Mouse (Mus musculus) testis, postnatal 10 days (tissue): ENCODE results near the gene Rmnd5b.
"Not testable (repeated sequence)": the region's sequence is repeated elsewhere in the genome, so short reads cannot be mapped to it uniquely, and the experiment has no call there.

Experiments
- DNase-seq: peaks from one replicate; pipeline ENCODE4 v3.0.0; 2021; ENCODE audit warnings: low spot score

The Rmnd5b gene

GRCm38 (mm10) chr11:51649111-51649888 is 13.6 kb upstream of the Rmnd5b start:
- DNase-seq = no peak

DNA sequence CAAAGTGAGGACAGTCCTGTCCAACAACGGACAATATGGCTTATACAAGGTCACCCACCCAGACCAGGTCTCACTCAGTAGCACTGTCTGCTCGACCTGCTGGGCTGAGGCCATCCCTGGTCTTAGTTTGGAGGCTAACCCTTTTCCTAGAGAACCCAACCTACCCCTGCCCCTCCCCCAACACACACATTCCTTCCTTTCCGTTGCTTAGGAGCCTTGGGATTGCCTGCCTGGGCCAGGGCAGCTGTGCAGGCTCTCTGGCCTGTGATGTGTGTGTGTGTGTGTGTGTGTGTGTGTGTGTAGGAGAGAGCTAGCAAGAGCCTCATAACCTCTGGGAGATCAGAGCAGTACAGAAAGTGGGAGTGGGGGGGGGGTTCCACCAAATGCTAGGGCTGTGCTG is 12.9 kb upstream of the Rmnd5b start:
- peak; percentile 58 for DNase-seq

DNA sequence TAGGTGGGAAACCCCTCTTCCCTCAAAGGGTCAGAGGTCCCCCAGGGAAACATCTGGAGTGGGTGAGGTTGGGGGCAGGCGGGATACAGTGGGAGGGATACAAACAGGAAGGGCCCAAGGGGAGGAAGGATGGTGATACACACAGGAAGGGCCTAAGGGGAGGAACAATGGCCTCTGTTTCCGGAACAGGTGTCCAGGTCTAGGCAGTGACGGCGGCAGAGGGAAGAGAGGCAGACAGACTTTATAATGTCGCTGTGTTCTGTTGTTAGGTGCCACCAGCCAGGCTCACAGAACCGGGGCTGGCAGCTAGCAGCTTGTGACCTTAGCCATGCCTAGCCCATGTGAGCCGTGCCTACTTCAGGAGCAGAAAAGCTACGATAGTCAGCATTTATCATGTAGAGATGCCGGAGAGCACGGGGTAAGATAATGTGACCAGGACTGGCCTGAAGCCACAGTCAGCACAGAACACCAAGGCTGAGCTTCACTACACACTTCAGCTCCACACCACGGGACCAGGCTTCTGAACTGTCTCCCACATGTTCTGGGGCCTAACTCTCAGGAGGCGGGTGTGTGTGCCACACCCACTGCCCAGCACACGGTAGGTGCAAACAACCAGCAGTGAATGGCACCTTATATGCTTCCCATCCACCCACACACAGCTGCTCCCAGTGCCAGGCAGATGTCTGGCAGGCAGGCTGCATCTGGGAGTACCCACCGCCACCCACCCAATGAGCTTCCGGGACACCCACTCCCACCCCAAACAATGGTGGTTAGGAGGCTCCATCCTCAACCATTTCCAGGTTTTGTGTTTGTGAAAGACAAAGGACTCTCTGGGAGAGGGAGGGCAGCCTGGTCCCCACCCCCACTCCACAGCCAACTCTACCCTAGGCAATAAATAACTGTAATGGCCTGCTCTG is 11.3 kb upstream of the Rmnd5b start:
- DNase-seq = no peak

DNA sequence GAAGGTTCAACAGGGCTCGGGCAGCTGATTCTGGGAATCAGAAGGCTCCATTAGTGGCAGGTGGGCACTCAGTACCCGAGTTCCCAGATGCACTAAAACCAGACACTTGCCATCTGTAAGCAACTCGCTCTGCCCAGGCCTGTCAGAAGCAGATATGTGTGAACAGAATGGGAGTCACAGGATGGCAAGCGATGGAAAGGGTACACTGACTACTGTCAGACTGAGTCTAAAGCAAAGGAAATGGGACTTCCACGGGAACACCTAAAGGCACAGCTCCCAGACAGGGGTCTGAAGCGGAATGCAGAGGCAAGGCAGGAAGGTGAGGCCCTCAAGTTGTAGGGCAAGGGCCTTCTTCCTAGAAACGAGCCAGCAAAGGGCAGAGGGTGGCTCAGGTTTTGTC is 10.5 kb upstream of the Rmnd5b start:
- no peak for DNase-seq

- no peak for DNase-seq
Measured at GRCm38 (mm10) chr11:51645293-51645692, 9.6 kb upstream of the Rmnd5b start.

- no peak for DNase-seq
Measured at GRCm38 (mm10) chr11:51644217-51644616, 8.5 kb upstream of the Rmnd5b start.

DNA sequence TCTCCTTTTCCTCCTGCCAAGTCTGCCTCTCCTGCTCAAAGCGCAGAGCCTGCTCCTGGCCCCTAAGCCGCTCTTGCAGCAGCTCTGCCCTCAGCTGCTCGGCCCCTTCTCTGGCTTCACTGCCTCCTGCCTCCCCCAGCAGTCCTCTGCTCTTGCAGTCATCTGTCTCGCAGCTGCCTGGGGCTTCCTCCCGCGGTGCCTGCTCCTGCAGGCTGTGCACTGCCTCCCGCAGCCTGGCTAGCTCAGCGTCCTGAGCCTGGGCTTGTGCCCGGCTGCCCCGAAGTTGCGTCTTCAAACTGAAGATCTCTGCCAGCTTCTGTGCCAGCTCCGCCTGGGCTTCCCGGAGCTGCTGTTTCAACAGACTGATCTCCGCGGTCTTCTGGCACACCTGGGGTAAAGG is 8.1 kb upstream of the Rmnd5b start:
- no peak for DNase-seq

DNA sequence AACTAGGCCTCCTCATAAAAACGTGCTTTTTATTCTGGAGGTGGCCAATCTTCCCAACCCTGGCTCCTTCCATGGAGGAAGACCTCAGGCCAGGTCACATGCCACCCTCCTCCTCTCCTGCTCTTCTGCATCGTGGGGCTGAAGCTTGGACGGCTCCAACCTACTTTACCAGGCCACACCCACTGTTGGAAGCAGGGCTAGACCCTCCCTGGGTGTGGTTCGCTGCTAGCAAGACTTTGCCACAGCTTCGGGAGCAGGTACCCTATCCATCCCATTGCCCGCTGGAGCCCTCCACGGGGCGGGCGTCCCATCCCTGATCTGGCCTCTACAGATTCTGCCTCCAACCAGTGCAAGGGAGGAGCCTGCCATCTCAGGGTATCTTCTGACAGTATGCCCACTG is 7.5 kb upstream of the Rmnd5b start:
- no peak for DNase-seq

GRCm38 (mm10) chr11:51640748-51641147 is 5.1 kb upstream of the Rmnd5b start:
- no peak for DNase-seq

DNA sequence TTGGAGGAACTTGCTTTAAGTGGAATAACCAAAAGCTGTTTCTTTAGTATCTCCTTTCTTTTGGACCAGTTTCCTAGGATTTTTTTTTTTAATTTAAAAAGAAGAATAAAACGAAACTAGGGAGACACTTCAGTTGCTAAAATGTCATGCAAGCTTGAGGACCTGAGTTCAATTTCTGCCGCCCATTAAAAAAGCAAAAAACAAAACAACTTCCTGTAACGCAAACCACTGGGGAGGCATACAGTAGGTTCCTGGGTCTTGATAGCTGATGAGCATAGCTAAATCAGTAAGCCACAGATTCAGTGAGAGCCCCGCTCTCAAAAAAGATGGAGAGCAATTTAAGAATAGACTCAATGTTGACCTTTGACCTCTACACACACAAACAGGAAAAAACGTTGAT is 2.8 kb upstream of the Rmnd5b start:
- no peak for DNase-seq

GRCm38 (mm10) chr11:51637971-51638414 is 2.3 kb upstream of the Rmnd5b start:
- peak; percentile 65 for DNase-seq

GRCm38 (mm10) chr11:51636323-51636684 is 608 bp upstream of the Rmnd5b start:
- DNase-seq = no peak

DNA sequence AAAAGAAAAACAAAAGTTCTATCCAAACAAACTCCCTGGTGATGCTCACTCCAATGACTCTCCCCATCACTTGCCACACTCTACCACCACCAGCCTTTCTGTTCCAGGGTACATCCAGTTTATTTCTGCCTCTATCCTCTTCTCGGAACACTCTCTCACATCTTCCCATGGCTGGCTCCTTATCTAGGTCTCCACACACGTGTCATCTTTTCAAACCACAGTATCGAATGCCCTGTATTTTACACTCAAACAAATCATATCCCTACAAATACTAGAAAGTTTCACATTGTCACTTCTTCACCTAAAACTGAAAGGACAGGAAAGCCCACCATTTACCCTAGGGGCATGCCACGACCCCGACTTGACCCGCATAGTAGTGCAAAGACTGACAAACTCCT is 570 bp downstream of the Rmnd5b start:
- DNase-seq = no peak

DNA sequence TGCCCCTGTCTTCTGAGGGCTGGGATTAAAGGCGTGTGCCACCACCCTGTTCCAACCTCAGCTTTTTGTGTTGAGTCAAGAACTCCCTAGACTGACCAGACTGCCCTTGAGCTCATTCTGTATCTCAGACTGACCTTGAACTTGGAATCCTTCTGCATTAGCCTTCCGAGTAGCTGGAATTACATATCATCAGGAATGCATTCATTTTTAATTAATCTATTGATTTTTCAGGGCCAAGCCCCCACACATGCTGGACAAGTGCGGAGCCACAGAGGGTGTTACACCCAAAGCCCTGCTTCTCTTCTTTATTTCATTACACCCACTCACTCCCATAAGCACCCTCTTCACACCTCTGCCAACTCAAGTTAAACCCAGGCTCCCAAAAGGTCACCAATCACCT is 2.0 kb downstream of the Rmnd5b start:
- DNase-seq = no peak

DNA sequence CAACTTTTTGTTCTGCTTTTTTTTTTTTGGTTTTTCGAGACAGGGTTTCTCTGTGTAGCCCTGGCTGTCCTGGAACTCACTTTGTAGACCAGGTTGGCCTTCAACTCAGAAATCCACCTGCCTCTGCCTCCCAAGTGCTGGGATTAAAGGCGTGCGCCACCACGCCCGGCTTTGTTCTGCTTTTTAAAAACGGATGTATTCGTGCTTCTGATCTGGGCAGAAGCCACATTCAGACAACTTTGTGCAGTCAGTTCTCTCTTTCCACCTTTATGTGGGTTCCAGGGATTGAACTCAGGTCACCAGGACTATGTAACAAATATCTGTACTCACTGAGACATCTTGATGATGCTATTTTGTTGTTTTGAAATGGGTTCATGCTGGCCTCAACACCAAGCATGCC is 2.5 kb downstream of the Rmnd5b start:
- DNase-seq = not testable (repeated sequence)

GRCm38 (mm10) chr11:51632130-51632753 is 3.5 kb downstream of the Rmnd5b start:
- no peak for DNase-seq

DNA sequence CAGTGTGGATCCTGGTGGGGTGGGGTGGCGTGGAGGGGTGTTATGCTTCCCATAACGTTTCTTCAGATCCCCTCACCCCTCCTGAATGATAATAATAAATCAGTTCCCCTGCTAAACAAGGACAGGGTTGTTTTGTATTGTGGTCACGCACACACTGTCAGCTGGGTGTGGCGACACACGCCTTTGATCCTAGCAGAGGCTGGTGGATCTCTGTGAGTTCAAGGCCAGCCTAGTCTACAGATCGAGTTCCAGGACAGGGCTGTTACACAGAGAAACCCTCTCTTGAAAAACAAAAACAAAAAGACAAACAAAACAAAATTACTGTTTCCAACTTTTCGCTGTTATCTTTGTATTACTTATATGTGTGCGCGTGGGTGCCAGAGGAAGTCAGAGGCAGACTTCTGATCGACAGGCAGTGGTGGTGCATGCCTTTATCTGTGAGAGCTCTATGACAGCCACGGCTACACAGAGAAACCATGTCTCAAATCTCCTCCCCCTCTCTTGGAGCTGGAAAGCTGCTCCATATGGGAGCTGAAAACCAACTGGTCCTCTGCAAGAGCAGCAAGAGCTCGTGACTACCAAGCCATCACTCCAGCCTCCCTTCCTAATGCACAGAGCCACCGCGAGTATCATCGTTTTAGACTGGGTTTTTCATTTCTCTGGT is 5.9 kb downstream of the Rmnd5b start:
- DNase-seq = no peak

DNA sequence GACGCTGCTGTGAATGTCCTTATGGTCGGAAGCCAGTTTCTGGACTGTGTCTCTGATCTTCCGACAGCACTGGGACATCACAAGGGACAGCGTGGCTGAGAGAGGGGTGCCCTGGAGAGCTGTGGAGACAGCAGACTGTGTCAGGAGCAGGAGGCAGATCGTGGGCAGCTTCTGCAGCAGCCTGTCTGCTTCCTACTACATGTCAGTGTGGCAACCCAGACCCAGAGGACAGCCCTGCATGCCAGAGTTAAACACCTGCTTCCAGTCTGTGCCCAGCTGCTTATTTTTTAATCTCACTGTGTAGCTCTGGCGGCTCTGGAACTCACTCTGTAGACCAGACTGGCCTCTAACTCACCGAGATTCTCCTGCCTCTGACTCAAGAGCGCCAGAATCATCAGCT is 7.8 kb downstream of the Rmnd5b start:
- no peak for DNase-seq

DNA sequence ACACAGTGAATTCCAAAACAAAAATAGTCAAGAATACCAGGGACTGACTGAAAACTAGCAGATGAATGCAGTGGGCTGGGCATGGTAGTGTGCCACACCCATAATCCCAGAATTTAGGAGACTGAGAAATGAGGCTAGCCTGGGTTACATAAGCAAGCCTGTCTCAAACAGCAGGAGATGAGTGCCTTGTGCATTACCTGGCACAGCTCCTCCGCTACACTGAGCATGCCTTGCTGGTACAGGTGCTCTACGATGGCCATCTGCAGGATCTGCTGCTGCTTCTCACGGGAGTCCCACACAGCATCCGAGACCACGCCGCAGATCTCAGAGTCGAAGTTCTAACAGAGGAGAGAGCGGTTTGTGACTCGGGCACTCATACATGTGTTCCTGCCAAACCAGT is 8.3 kb downstream of the Rmnd5b start:
- DNase-seq = peak; percentile 37

- DNase-seq = no peak
Measured at GRCm38 (mm10) chr11:51625187-51625820, 10.4 kb downstream of the Rmnd5b start.

- DNase-seq = peak; percentile 62
Measured at GRCm38 (mm10) chr11:51622971-51623491, 12.7 kb downstream of the Rmnd5b start.
